Mouse (Mus musculus) embryonic facial prominence, embryonic 13.5 days (tissue): ENCODE results near the gene Myadml2. TPM values are rescaled to one million over a fixed set of nuclear protein-coding genes. Genes with fewer than 3 reads are reported as not detected.

Source experiments
- ATAC-seq: fragments of 200-750 bp; cut with Nextera tagmentation; 2 replicates; pipeline ENCODE4 v1.8.0; 2017; ENCODE audit warnings: low read depth; ENCODE audit not compliant: insufficient number of reproducible peaks, insufficient read depth, low FRiP score, low TSS enrichment
- H3K27ac ChIP-seq: fragments of 300-500 bp; sonication (generic); 2 replicates; pipeline ENCODE4 v1.5.1; 2015; ENCODE audit warnings: moderate library complexity, mild to moderate bottlenecking, inconsistent platforms
- H3K27me3 ChIP-seq: fragments of 300-500 bp; sonication (generic); 2 replicates; pipeline ENCODE4 v1.6.1; 2015; ENCODE audit warnings: mild to moderate bottlenecking, inconsistent platforms
- H3K36me3 ChIP-seq: fragments of 300-500 bp; sonication (generic); 2 replicates; pipeline ENCODE4 v1.6.1; 2015; ENCODE audit warnings: mild to moderate bottlenecking, inconsistent platforms
- H3K4me1 ChIP-seq: fragments of 300-500 bp; sonication (generic); 2 replicates; pipeline ENCODE4 v1.6.1; 2015; ENCODE audit warnings: inconsistent platforms
- H3K4me2 ChIP-seq: fragments of 300-500 bp; sonication (generic); 2 replicates; pipeline ENCODE4 v1.6.1; 2015; ENCODE audit warnings: moderate library complexity, mild to moderate bottlenecking, inconsistent platforms
- H3K4me3 ChIP-seq: fragments of 300-500 bp; sonication (generic); 2 replicates; pipeline ENCODE4 v1.5.1; 2015; ENCODE audit warnings: mild to moderate bottlenecking, inconsistent platforms
- H3K9ac ChIP-seq: fragments of 300-500 bp; sonication (generic); 2 replicates; pipeline ENCODE4 v1.6.1; 2015; ENCODE audit warnings: mild to moderate bottlenecking, inconsistent platforms
- H3K9me3 ChIP-seq: fragments of 300-500 bp; sonication (generic); 2 replicates; pipeline ENCODE4 v1.6.1; 2016; ENCODE audit warnings: inconsistent platforms
- WGBS: fragments of 180-500 bp; shearing (Covaris S2); methylation state at CpG from one replicate; pipeline ENCODE4 v1.1.7; 2015; ENCODE audit warnings: mixed read lengths; 5-methylcytosine and 5-hydroxymethylcytosine counted together
- polyA plus RNA-seq: library from polyadenylated mRNA; unstranded; fragments of >200 nt; fragmentation: Nextera tagmentation; extraction: Ambion mirVana; gene quantifications from 2 replicates; pipeline ENCODE4 v1.2.1, GENCODE M21; 2015

Gene Myadml2
- not detected in 2 replicates for polyA plus RNA-seq

DNA sequence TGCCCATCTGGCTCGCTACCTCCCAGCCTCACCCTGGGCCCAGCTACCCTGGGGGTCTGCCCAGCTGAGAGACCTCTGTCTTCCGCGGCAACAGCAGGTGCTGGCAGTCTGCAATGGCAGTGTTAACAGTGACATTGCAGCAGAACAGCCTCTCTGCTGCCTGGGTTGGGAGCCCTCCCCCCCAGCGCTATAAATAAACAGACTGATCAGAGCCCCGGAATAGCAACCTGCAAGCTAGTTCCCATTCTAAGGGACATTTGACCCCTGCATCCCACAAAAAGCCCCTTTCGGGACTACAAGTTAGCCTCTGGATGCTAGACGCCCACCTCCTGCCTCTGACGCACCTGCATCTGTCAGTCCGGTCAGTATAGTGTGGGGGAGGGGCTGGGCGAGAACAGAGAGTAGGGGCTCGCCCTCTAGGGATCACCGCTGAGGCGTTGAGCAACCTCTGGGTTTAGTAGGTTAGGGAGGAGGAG lies at the start of gene Myadml2:
Gene Myadml2 (minus strand): TSS at position 158 of the 476 bp plus-strand sequence.
- 8% methylated on average over 13 of the region's 13 CpGs for WGBS
- Histone ChIP-seq H3K4me3 (no peak within 1 kb of the TSS), H3K4me2 (peak within 1 kb of the TSS; percentile 30), H3K27me3 (peaks cover 20% of the 10 kb centered on the region), H3K36me3 (no peaks in the 10 kb centered on the region), H3K27ac (no peak within 1 kb of the TSS), H3K9ac (0 out of 2 replicates have a peak within 1 kb of the TSS, but pooled peaks have one; percentile 27), H3K4me1 (peaks cover 16% of the 10 kb centered on the region), H3K9me3 (no peaks in the 10 kb centered on the region)
- no peak for ATAC-seq

DNA sequence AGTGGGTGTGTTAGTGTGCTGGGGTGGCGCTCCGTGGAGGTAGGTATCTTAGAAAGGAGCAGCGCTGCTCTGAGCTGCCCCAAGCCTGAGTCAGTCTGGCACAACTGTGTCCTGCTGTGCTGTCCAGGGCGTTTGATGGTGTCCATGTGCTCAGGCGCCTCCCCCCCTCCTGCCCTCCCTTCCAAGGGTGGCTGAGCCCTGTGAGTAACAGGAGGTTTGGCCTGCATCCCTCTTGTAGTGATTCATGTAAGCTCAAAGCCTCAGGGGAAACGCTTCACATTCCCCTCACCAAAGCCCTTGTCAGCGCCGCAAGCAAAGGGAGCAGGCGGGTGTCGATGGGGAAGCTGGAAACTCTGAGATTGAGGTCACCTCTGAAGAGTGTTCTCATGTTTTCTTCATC lies 49.8 kb upstream of the Myadml2 start:
- Histone ChIP-seq H3K36me3 (peaks cover 73% of the 10 kb centered on the region), H3K27ac (no peak overlapping the region), H3K9me3 (no peaks in the 10 kb centered on the region), H3K4me1 (peaks cover 24% of the 10 kb centered on the region), H3K9ac (no peak overlapping the region), H3K4me3 (no peak overlapping the region), H3K27me3 (no peaks in the 10 kb centered on the region), H3K4me2 (no peak overlapping the region)
- 54% methylated on average over 10 of the region's 10 CpGs for WGBS
- ATAC-seq, result no peak

DNA sequence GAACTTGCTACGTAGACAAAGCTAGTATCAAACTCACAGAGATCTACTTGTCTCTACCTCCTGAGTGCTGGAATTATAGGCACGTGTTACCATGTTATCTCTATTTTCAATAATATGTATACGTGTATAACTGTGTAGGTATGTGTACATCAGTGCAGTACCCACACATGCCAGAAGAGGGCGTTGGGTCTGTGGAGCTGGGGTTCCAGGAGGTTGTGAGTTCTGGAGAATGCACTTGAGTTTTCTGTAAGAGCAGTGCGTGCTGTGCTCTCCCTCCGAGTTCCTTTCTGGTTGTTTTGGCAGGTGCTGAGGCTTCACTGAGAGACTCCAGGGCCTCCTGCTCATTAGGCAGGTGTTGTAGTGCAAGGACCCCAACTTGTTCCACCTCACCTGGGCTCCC lies 48.6 kb upstream of the Myadml2 start:
- no peaks in the 10 kb centered on the region for H3K27me3 ChIP-seq
- WGBS, result 90% methylated on average over 6 of the region's 6 CpGs
- peaks cover 76% of the 10 kb centered on the region for H3K36me3 ChIP-seq
- no peaks in the 10 kb centered on the region for H3K9me3 ChIP-seq
- H3K9ac ChIP-seq, result no peak overlapping the region
- no peak overlapping the region for H3K4me3 ChIP-seq
- peaks cover 24% of the 10 kb centered on the region for H3K4me1 ChIP-seq
- ATAC-seq, result no peak
- no peak overlapping the region for H3K4me2 ChIP-seq
- H3K27ac ChIP-seq, result no peak overlapping the region

DNA sequence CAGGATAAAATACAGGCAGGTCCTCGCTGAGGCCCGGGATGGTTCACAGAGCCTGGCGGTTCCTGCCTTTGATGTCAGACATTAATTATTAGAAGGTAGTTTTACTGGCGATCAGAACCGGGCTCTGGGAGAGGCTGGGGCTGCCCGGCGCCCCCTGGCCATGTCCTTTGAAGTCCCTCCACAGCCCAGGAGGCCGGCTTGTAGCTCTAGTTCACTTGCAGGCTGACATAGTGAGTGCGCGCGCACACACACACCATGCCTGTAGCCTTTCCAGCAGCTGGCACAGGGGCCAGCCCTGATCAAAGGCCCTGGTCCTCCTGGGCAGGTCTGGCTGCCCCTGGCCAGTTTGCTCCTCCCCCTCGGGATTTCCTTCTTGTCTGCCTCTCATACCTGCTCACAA lies 47.7 kb upstream of the Myadml2 start:
- Histone ChIP-seq H3K9me3 (no peaks in the 10 kb centered on the region), H3K4me1 (peaks cover 24% of the 10 kb centered on the region), H3K4me2 (0 out of 2 replicates have a peak overlapping the region, but pooled peaks have one; percentile 16), H3K27ac (peak overlapping the region; percentile 70), H3K9ac (peak overlapping the region; percentile 41; the same call in 1 of the 2 replicates), H3K36me3 (peaks cover 73% of the 10 kb centered on the region), H3K27me3 (no peaks in the 10 kb centered on the region), H3K4me3 (no peak overlapping the region)
- no peak for ATAC-seq
- WGBS, result 33% methylated on average over 12 of the region's 12 CpGs

DNA sequence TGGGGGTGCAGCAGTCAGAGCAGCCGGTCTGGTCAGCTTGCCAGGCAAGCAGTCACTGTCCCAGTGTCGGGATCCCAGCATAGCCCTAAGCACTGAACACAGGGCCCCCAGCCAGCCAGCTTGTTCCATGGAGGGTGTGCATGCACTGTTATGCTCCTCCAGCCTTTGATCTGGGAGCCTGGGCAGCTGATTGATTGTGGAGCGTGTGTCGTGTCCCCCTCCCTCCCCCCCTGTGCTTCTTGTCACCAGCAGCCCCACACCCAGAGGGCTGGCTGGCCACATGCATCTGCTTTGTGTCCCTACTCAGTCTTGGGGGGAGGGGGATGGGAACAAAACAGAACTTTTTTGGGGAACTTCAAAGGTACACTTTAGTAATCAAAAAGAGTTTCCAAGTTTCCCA lies 47.2 kb upstream of the Myadml2 start:
- Histone ChIP-seq H3K4me2 (no peak overlapping the region), H3K9me3 (no peaks in the 10 kb centered on the region), H3K4me3 (no peak overlapping the region), H3K27ac (peak overlapping the region; percentile 64; the same call in 1 of the 2 replicates), H3K9ac (peak overlapping the region; percentile 41), H3K4me1 (peaks cover 21% of the 10 kb centered on the region), H3K36me3 (peaks cover 73% of the 10 kb centered on the region), H3K27me3 (no peaks in the 10 kb centered on the region)
- 15% methylated on average over 4 of the region's 4 CpGs for WGBS
- no peak for ATAC-seq

DNA sequence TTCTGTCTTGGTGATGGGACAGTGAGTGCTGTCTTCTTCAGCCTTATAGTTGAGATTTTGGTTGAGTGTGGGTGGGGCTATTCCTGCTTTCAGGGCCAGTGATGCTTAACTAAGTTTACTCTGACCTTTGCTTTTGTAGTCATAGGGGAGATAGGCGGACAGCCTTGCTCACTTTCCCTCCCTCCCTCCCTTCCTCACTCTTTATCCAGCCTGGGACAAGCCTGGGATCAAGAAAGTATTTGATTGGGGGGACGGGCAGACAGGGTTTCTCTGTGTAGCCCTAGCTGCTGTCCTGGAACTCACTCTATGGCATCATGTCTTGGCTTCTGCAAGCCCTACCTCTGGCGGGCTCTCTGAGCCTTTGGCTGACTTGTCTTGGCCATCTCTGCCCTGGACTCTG lies 45.5 kb upstream of the Myadml2 start:
- Histone ChIP-seq H3K9me3 (no peaks in the 10 kb centered on the region), H3K4me1 (peaks cover 21% of the 10 kb centered on the region), H3K27ac (no peak overlapping the region), H3K27me3 (no peaks in the 10 kb centered on the region), H3K4me3 (no peak overlapping the region), H3K4me2 (no peak overlapping the region), H3K36me3 (peaks cover 73% of the 10 kb centered on the region), H3K9ac (no peak overlapping the region)
- ATAC-seq, result no peak
- 80% methylated on average over 3 of the region's 3 CpGs for WGBS

DNA sequence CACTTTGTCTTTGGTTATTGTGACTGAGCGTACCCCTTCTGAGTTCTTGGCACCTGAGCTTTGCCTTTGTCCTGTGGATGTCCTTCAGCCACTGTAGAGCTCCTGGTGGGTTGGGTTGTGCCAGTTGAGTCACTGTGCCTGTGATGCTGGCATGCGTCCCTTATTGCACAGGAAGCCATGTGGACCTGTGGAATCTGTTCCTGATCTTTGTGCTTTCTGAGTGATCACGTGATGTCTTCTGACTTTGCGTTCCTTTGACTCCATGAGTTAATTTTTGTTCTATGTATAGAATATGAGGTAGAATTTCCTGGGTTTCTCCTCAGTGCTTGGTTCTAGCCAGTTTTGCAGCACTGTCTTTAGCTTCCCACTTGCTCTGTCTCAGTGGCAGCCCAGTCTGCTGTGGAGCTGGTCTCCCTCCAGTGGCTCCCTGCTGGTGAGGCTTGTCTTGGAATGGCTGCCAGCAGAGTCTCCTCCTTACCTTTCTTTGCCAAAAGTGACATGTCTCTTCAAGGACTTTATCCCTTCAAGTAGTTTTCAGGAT lies 44.6 kb upstream of the Myadml2 start:
- peaks cover 81% of the 10 kb centered on the region for H3K36me3 ChIP-seq
- WGBS, result 94% methylated on average over 4 of the region's 4 CpGs
- H3K4me3 ChIP-seq, result no peak overlapping the region
- no peak for ATAC-seq
- H3K27me3 ChIP-seq, result no peaks in the 10 kb centered on the region
- no peak overlapping the region for H3K4me2 ChIP-seq
- no peak overlapping the region for H3K9ac ChIP-seq
- H3K4me1 ChIP-seq, result peaks cover 18% of the 10 kb centered on the region
- H3K9me3 ChIP-seq, result no peaks in the 10 kb centered on the region
- H3K27ac ChIP-seq, result no peak overlapping the region

DNA sequence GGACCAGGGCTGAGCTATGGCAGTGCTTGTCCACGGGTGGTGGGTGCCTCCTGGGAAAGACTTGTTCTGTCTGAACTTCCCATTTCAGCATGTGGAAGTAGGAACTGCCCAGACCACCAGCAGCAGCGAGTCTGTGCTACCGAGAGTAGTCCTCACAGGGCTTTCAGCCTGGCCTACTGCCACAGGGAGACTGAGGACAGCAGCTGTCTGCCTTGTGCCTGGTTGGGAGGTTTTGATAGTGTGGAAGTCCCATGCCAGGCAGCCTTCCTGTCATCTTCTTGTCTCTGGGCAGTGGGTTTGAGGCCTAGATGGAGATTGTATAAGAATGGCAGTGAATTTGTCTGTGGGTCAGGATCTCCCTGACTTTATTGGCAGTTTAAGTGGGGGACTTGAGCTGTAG lies 41.4 kb upstream of the Myadml2 start:
- no peak for ATAC-seq
- peaks cover 23% of the 10 kb centered on the region for H3K4me1 ChIP-seq
- 77% methylated on average over 3 of the region's 3 CpGs for WGBS
- no peak overlapping the region for H3K4me3 ChIP-seq
- peaks cover 79% of the 10 kb centered on the region for H3K36me3 ChIP-seq
- H3K9me3 ChIP-seq, result no peaks in the 10 kb centered on the region
- no peaks in the 10 kb centered on the region for H3K27me3 ChIP-seq
- H3K4me2 ChIP-seq, result no peak overlapping the region
- H3K9ac ChIP-seq, result no peak overlapping the region
- no peak overlapping the region for H3K27ac ChIP-seq

DNA sequence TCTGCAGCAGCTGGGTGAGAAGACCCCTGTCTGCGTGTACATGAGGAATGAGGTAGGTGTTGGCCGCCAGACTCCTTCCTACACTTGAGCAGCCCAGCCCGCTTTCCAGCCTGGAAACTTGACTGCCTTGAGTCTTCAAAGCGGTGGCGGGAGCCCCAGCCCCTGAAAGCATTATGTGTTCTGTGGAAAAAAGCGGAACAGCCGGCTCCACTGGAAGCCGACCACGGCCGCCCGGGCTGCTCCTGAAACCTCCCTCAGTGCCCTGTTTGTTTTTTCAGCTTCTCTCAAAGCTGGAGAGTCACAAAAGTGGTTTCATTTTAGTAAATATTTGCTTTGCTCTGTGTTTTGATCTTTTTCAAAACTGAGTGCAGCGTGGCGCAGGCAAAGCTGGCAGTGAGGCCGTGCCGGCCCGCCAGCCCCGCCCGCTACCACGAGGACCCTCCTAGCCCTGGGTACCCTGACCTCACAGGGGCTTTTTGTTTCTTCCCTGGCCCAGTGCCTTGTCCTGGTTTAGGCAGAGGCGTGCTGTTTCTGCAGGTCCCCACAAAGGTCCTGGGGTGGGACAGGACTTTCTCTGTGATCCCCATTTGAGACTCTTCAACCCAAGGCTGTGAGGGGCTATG lies 38.8 kb upstream of the Myadml2 start:
- H3K4me1 ChIP-seq, result peaks cover 23% of the 10 kb centered on the region
- 70% methylated on average over 20 of the region's 20 CpGs for WGBS
- H3K9ac ChIP-seq, result peak overlapping the region; percentile 32; the same call in 1 of the 2 replicates
- H3K27me3 ChIP-seq, result no peaks in the 10 kb centered on the region
- peaks cover 74% of the 10 kb centered on the region for H3K36me3 ChIP-seq
- peak overlapping the region; percentile 22 for H3K4me2 ChIP-seq
- H3K27ac ChIP-seq, result peak overlapping the region; percentile 89
- H3K4me3 ChIP-seq, result no peak overlapping the region
- no peaks in the 10 kb centered on the region for H3K9me3 ChIP-seq
- no peak for ATAC-seq

DNA sequence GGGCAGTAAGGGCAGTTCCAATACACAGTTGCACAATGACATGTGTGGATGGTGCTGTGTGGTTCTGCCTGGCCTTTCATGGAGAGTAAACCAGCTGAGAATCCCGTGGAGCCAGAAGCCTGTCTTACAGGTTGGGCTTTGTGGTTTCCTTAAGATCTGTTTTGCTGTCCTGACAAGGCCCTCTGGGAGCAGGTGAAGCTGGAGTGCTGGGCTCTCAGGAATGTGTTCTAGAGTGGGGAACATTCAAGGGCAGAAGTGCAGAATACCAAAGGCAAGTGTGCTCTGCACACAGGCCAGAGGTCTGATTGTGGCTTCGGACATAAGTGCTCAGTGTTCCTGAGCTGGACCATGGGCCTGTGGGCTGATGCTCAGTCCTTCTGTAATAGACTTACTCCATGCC lies 36.7 kb upstream of the Myadml2 start:
- no peak overlapping the region for H3K4me2 ChIP-seq
- peaks cover 77% of the 10 kb centered on the region for H3K36me3 ChIP-seq
- ATAC-seq, result no peak
- no peaks in the 10 kb centered on the region for H3K9me3 ChIP-seq
- H3K9ac ChIP-seq, result no peak overlapping the region
- H3K4me3 ChIP-seq, result no peak overlapping the region
- H3K4me1 ChIP-seq, result peaks cover 23% of the 10 kb centered on the region
- 81% methylated on average over 2 of the region's 2 CpGs for WGBS
- no peaks in the 10 kb centered on the region for H3K27me3 ChIP-seq
- no peak overlapping the region for H3K27ac ChIP-seq

DNA sequence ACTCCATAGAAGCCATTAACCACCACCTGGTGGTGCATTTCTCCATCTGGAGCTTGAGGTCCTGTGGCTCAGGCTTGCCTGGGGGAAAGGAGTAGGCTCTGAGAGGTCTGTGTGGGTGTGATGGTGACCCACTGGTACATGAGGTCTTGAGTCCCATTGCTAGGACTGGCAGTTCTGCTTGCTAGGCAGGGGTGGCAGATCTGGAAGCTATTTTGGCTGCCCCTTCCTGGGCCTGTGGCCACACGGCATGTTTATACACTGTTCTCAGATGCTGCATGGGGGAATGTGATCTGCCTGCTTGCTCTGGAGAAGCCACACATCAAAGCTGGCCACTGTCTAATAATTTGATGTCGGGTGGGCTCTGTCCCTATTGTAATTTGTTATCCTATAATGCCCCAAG lies 36.1 kb upstream of the Myadml2 start:
- peaks cover 23% of the 10 kb centered on the region for H3K4me1 ChIP-seq
- H3K9ac ChIP-seq, result no peak overlapping the region
- WGBS, result 63% methylated on average over 2 of the region's 2 CpGs
- H3K4me2 ChIP-seq, result no peak overlapping the region
- ATAC-seq, result no peak
- peaks cover 77% of the 10 kb centered on the region for H3K36me3 ChIP-seq
- H3K9me3 ChIP-seq, result no peaks in the 10 kb centered on the region
- no peak overlapping the region for H3K4me3 ChIP-seq
- H3K27me3 ChIP-seq, result no peaks in the 10 kb centered on the region
- H3K27ac ChIP-seq, result no peak overlapping the region

DNA sequence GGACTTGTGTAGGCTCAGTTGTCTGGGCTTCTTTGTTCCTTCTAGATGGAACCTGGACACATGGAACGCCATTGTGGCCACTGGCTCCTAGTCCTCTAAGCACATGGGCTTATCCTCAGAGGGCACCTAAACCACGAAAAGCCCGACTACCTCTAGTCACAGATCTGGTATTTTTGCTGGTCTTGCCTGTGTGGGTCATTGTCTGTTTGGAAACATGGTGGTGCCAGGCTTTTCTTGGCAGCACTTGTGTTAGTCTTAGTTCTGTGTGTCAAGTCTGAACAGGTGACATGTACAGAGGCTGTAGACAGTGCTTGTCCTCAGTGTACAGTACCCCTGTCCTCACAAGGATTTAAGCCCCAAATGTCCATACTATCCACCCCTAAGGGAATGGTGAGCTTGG lies 35.6 kb upstream of the Myadml2 start:
- 89% methylated on average over 3 of the region's 3 CpGs for WGBS
- no peaks in the 10 kb centered on the region for H3K27me3 ChIP-seq
- H3K36me3 ChIP-seq, result peaks cover 76% of the 10 kb centered on the region
- no peak overlapping the region for H3K27ac ChIP-seq
- H3K9me3 ChIP-seq, result no peaks in the 10 kb centered on the region
- no peak for ATAC-seq
- no peak overlapping the region for H3K9ac ChIP-seq
- no peak overlapping the region for H3K4me2 ChIP-seq
- H3K4me3 ChIP-seq, result no peak overlapping the region
- peaks cover 23% of the 10 kb centered on the region for H3K4me1 ChIP-seq
